Mouse (Mus musculus) 416B (cell line): ENCODE measurements at regions not wholly inside any gene's neighbourhood (a gene's known extent, or its start where the extent isn't known, plus 50 kb on each side); places are given as distances from the start of the nearest gene placed in this dataset.
A peak's percentile ranks its signal among the peaks of the same experiment; 100 is the strongest.

ENCODE experiments used
- DNase-seq: peaks from one replicate; pipeline ENCODE4 v3.0.0; 2011; ENCODE audit warnings: low read depth

DNA sequence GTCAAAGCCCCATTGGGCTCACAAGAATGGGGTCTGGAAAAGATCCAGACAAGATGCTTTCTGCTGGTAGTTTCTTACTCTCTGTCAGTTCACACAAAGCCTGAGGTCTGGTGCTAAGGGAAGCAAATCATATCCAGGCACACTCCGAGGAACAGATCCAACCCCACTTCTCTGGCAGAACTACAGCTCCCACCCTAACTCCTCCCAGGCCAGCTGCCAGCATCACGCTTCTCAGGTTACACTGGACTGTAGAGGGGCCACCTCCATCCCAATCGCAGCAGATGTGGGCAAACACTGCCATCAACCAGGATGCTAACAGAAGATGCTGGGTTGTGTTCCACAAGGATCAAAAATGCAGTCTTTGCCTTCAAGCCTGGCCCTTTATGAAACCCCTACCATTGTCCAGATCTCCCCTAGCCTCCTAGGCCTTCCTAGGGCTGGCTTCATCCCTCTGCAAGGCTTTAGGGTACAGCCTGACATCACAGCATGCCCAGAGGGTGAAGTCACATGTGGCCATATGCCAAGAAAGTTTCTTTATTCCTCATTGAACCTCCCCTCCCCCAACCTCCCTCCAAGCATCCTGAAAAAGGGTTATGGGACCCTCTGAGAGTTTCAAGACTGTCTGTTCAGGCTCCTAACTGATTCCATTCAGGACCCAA, 99.6 kb upstream of the 2610301B20Rik start:
- no peak for DNase-seq

DNA sequence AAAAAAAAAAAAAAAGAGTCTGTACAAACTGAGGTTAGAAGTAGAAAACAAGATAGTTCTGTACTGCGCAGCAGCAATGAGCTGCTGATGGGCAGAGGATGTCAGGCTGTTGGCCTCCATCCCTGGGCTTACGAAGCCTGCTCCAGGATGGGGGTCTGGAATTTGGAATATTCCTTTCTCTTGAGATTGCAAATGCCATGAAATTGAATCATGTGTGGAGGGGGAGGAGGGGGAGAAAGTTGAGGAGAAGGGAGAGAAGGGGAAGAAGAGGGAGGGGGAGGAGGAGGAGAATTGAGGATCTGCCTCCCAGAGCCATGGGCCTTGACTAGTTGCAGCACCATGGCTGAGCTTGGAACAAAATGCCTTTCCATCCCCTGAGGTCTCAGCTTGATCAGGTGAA, 87.6 kb upstream of the 2610301B20Rik start:
- no peak for DNase-seq

DNA sequence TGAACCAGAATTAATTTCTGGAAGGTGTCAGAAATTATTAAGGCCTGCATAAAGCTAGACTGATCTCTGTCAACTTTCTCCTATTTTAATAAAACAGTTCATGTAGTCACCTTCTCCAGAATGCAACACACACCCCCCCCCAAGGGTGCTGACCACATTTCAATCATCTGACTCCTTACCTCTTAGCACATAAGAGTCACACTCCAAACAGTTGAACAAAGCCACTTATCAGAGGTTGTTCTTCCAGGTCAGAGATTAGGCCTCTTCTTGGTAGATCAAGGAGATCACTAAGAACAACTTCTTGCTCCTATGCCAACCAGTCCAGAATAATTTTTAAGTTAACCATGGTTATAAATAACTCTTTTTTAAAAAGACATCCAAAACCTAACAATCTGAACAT, 86.0 kb upstream of the 2610301B20Rik start:
- DNase-seq = no peak

DNA sequence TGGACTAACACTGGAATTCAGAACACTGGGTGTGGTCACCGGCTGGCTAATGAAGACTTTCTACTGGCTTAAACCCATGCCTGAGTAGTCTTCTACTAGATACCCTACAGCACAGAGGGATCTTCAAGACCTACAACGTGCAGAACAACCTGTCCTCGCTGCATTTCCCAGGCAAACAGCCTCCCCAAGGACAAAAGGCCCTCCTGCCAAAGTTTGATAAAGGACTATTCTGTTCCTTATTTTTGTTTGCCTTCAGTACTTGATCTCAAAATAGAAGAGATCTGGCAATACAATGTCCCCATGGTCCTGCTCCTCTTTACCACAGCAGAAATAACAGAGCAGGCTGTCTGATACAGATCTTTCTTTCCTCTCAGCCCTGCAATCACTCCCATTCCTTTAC, 85.2 kb upstream of the 2610301B20Rik start:
- DNase-seq = no peak

DNA sequence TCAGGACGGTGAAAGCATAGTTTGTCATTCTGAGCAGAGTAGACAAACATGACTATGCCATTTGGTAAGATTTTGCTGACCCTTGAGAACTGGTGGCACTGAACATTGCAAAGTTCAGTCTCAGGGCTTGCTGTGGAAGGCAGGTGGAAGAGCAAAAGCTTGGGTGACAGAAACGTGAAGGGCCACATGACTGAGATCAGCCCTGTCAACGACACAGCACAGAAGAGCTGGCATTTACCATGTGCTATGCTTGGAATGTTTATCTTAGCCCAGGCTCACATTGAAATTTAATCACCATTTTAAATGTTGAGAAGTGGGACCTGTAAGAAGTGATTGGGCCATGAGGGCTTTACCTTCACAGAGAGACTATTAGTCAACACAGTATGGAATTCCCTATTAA, 81.7 kb upstream of the 2610301B20Rik start:
- no peak for DNase-seq

DNA sequence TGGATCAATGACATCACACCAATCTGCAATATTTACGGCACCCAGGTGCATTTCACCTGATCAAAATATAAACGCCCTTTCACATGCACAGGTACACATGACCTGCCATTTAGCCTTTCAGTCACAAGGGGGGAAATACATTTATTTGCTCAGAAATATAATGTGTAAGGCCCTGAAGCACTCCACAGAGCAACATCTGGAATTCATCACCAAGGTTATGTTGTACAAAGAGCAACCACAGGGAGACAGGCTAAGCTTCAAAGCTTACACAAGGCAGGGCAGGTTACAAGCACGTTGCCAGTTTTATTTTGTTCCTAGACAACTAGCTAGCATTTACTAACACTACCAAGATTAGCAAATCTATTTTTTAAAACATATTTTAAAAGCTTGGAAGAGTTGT, 79.8 kb upstream of the 2610301B20Rik start:
- DNase-seq = no peak

DNA sequence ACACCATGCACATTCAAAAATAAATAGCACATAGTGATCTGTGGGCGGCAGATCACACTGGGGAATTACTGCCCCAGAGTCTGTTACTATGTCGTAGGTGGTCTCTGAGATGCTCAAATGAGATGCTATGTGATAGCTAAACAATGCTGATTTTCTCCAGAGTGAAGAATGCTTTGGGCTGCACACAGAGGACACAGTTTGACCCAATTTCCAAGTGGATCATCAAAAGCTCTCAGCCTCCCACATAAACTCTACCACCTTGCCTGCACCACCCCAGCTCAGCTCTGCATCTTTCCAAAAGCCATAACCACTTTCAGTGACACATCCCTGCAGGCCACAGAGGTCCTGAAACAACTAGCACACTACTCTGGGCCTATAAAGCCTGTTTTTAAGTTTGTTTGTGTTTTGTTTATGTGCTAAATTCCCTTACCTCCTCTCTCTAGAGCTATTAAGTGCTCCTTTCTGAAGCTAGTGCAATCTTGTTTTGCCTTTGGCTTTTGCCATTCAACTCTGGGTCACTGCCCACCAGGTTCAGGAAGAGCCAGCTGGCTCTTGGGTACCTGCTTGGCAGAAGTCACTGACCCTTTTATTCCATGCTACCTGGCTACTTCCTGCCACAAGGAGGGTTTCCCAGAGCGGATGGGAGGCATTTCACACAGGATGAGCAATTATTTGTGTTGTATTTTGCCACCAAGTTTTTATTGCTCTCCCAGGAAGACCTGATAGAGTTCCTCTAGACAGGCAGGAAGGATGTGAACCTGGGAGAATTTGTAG, 73.3 kb upstream of the 2610301B20Rik start:
- no peak for DNase-seq

DNA sequence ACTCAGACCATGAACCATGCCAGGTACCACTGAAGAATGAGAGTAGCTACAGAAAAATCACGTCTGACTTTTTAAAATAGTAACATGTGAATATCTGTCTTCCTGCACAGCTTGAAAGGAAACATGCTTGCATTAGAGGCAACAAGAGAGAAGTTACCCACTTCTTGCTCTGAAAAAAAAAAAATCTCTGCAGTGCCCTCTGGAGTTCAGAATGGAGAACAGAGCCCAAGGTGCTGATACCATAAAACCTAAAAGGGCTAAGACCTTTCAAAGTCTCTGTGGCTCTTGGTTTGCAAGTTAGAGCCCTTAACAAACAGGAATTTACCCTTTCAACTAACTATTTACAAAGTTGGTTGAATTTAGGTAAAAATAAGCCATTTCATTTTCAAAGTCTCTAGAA, 69.6 kb upstream of the 2610301B20Rik start:
- DNase-seq = peak; percentile 7

DNA sequence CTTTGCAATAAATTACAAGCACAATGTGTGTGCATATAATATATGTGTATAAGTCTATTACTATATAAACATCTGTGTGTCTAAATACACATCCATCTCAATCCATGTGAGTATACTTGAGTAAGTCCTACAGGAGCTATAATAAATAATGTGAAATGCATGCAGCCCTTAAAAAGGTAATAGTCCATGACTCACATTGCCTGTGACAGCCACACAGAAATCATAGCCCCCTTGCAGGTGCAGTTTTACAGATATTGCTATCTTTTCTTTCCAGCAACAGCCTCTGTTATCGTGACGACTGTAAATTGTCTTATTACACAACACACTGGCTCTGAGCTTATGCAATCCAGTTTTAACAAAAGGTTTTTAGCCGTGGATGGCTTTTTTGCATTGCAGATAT, 67.0 kb upstream of the 2610301B20Rik start:
- no peak for DNase-seq

DNA sequence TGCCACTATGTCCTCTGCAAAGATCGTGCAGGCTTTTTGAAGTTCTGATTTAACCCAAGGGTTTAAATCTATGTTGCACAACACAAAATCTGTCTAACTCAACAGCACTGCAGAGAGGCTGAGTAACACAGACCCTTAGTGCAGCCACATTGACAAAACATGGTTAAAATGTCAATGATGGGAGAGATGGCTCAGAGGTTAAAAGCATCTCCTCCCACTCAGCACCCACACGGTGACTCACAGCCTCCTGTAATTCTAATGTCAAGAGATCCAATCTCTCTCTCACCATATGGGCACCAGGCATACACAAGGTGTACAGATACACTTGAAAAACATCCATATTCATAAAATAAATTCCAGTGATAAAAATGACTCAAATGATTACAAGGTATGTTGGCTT, 61.4 kb upstream of the 2610301B20Rik start:
- no peak for DNase-seq
